Mouse (Mus musculus) embryo, embryonic 10 days (tissue): ENCODE measurements at regions not wholly inside any gene's neighbourhood (a gene's known extent, or its start where the extent isn't known, plus 50 kb on each side); places are given as distances from the start of the nearest gene placed in this dataset.

Source experiments
- DNase-seq: peaks from one replicate; pipeline ENCODE4 v3.0.0-alpha.2; 2015; ENCODE audit warnings: low spot score

DNA sequence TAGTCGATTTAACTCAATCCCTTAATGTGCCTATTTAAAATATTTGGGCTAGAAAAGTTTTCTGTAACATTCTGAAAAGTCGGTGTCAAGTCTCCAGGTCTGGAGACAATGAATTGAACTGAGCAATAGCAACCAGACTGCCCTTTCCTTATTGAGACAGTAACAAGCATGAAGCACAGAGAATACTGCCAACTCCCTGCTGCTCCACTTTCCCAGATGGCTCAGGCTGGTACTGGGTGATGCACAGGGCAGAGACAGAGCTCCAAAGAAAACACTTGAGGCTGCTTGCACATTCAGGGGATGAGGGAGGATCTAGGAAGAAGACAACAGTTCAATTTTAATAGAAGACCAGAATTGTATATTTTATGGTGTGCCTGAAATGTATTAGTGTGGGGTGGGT is 87.7 kb upstream of the Sorcs1 start:
- DNase-seq = peak; percentile 9
